Mouse (Mus musculus) embryonic facial prominence, embryonic 13.5 days (tissue): Measurements from ENCODE around the gene Gm30737. TPM values are rescaled to one million over a fixed set of nuclear protein-coding genes. Genes with fewer than 3 reads are reported as not detected.
"Not testable (repeated sequence)": the region's sequence is repeated elsewhere in the genome, so short reads cannot be mapped to it uniquely, and the experiment has no call there.

Experiments
- ATAC-seq: fragments of 200-750 bp; cut with Nextera tagmentation; 2 replicates; pipeline ENCODE4 v1.8.0; 2017; ENCODE audit warnings: low read depth; ENCODE audit not compliant: insufficient number of reproducible peaks, insufficient read depth, low FRiP score, low TSS enrichment
- H3K27ac ChIP-seq: fragments of 300-500 bp; sonication (generic); 2 replicates; pipeline ENCODE4 v1.5.1; 2015; ENCODE audit warnings: moderate library complexity, mild to moderate bottlenecking, inconsistent platforms
- H3K27me3 ChIP-seq: fragments of 300-500 bp; sonication (generic); 2 replicates; pipeline ENCODE4 v1.6.1; 2015; ENCODE audit warnings: mild to moderate bottlenecking, inconsistent platforms
- H3K36me3 ChIP-seq: fragments of 300-500 bp; sonication (generic); 2 replicates; pipeline ENCODE4 v1.6.1; 2015; ENCODE audit warnings: mild to moderate bottlenecking, inconsistent platforms
- H3K4me1 ChIP-seq: fragments of 300-500 bp; sonication (generic); 2 replicates; pipeline ENCODE4 v1.6.1; 2015; ENCODE audit warnings: inconsistent platforms
- H3K4me2 ChIP-seq: fragments of 300-500 bp; sonication (generic); 2 replicates; pipeline ENCODE4 v1.6.1; 2015; ENCODE audit warnings: moderate library complexity, mild to moderate bottlenecking, inconsistent platforms
- H3K4me3 ChIP-seq: fragments of 300-500 bp; sonication (generic); 2 replicates; pipeline ENCODE4 v1.5.1; 2015; ENCODE audit warnings: mild to moderate bottlenecking, inconsistent platforms
- H3K9ac ChIP-seq: fragments of 300-500 bp; sonication (generic); 2 replicates; pipeline ENCODE4 v1.6.1; 2015; ENCODE audit warnings: mild to moderate bottlenecking, inconsistent platforms
- H3K9me3 ChIP-seq: fragments of 300-500 bp; sonication (generic); 2 replicates; pipeline ENCODE4 v1.6.1; 2016; ENCODE audit warnings: inconsistent platforms
- WGBS: fragments of 180-500 bp; shearing (Covaris S2); methylation state at CpG from one replicate; pipeline ENCODE4 v1.1.7; 2015; ENCODE audit warnings: mixed read lengths; 5-methylcytosine and 5-hydroxymethylcytosine counted together
- polyA plus RNA-seq: library from polyadenylated mRNA; unstranded; fragments of >200 nt; fragmentation: Nextera tagmentation; extraction: Ambion mirVana; gene quantifications from 2 replicates; pipeline ENCODE4 v1.2.1, GENCODE M21; 2015

The Gm30737 gene
- not detected in 2 replicates for polyA plus RNA-seq

- H3K27me3 ChIP-seq, H3K4me3 ChIP-seq, H3K9ac ChIP-seq, H3K4me2 ChIP-seq, H3K27ac ChIP-seq, H3K36me3 ChIP-seq, H3K9me3 ChIP-seq, ATAC-seq, H3K4me1 ChIP-seq: not testable (repeated sequence)
- no CpG with 5 or more reads among the region's 7 CpGs for WGBS
Measured at GRCm38 (mm10) chrY:14400410-14400809, at the start of gene Gm30737. TSS of gene Gm30737 (plus strand) at chrY:14400710.
